Mouse (Mus musculus) midbrain, embryonic 13.5 days (tissue): ENCODE measurements around the gene Prkn. TPM values are rescaled to one million over a fixed set of nuclear protein-coding genes. Genes with fewer than 3 reads are reported as not detected.
"Not testable (repeated sequence)": the region's sequence is repeated elsewhere in the genome, so short reads cannot be mapped to it uniquely, and the experiment has no call there.

Experiments used
- ATAC-seq: fragments of 200-750 bp; cut with Nextera tagmentation; 2 replicates; pipeline ENCODE4 v1.8.0; 2017; ENCODE audit warnings: mild to moderate bottlenecking, moderate TSS enrichment, moderate library complexity
- H3K27ac ChIP-seq: fragments of 300-500 bp; sonication (generic); 2 replicates; pipeline ENCODE4 v1.5.1; 2015; ENCODE audit warnings: inconsistent platforms, mild to moderate bottlenecking, moderate library complexity
- H3K27me3 ChIP-seq: fragments of 300-500 bp; sonication (generic); 2 replicates; pipeline ENCODE4 v1.6.1; 2015; ENCODE audit warnings: mild to moderate bottlenecking, inconsistent platforms
- H3K36me3 ChIP-seq: fragments of 300-500 bp; sonication (generic); 2 replicates; pipeline ENCODE4 v1.6.1; 2015; ENCODE audit warnings: mild to moderate bottlenecking, inconsistent platforms
- H3K4me1 ChIP-seq: fragments of 300-500 bp; sonication (generic); replicated peaks from 2 replicates; pipeline ENCODE4 v1.6.1; 2015; ENCODE audit warnings: inconsistent platforms
- H3K4me2 ChIP-seq: fragments of 300-500 bp; sonication (generic); replicated peaks from 2 replicates; pipeline ENCODE4 v1.6.1; 2015; ENCODE audit warnings: moderate library complexity, mild to moderate bottlenecking, inconsistent platforms
- H3K4me3 ChIP-seq: fragments of 300-500 bp; sonication (generic); replicated peaks from 2 replicates; pipeline ENCODE4 v1.5.1; 2015; ENCODE audit warnings: mild to moderate bottlenecking, inconsistent platforms
- H3K9ac ChIP-seq: fragments of 300-500 bp; sonication (generic); replicated peaks from 2 replicates; pipeline ENCODE4 v1.6.1; 2015; ENCODE audit warnings: mild to moderate bottlenecking, inconsistent platforms
- H3K9me3 ChIP-seq: fragments of 300-500 bp; sonication (generic); 2 replicates; pipeline ENCODE4 v1.6.1; 2016; ENCODE audit warnings: mild to moderate bottlenecking, inconsistent platforms
- WGBS: fragments of 180-500 bp; shearing (Covaris S2); methylation state at CpG from one replicate; pipeline ENCODE4 v1.1.7; 2015; 5-methylcytosine and 5-hydroxymethylcytosine counted together
- polyA plus RNA-seq: library from polyadenylated mRNA; unstranded; fragments of >200 nt; fragmentation: Nextera tagmentation; extraction: Ambion mirVana; gene quantifications from 2 replicates; pipeline ENCODE4 v1.2.1, GENCODE M21; 2015

Gene Prkn
- polyA plus RNA-seq, 1 experiment from 2014 or later: 3.1 TPM

GRCm38 (mm10) chr17:11161436-11161835 is 321.3 kb downstream of the Prkn start:
- Histone ChIP-seq H3K4me2 (no peak overlapping the region), H3K9ac (no peak overlapping the region), H3K4me1 (0 out of 2 replicates have a peak, but pooled peaks cover 7% of the 10 kb centered on the region), H3K36me3 (no peaks in the 10 kb centered on the region), H3K9me3 (no peaks in the 10 kb centered on the region), H3K4me3 (no peak overlapping the region), H3K27ac (no peak overlapping the region), H3K27me3 (no peaks in the 10 kb centered on the region)
- no peak for ATAC-seq
- WGBS: 70% methylated on average over 1 of the region's 1 CpGs

DNA sequence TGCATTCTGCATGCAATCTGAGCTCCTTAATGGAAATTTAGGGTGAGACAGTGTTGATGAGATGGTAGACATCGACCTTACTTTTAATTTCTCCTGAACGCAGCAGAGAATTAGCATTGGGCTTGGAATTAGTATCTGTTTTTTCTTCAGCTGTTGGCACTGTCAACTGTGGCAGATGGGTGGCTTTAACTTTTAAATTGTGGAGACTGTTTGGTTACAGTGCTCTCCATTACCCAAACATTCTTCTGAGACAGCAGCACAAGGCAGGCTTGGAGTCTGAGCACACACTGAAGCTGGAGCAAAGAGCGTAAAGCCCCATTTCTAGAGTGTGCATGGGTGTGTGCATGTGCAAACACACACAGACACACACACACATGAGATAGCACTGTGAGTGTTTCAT is 322.6 kb downstream of the Prkn start:
- no peak for ATAC-seq
- 91% methylated on average over 3 of the region's 3 CpGs for WGBS
- H3K4me3 ChIP-seq: no peak overlapping the region

DNA sequence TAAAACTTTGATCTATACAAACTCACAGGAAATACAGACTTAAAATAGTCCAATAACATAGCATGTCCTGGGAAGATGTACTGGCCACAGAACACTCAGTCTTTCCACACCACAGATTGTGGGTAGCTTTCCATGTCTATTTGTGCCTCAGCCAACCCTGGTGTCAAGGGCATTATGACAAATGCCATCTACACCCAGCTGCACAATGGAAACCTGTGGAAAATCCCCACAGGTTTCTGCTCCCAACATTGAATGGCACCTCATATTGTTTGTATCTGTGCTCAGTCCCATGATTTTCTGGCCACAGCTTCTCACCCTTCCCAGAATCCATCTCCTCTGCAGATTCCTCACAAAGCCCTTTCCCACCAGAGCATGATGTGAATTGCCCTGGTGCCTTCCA is 347.2 kb downstream of the Prkn start:
- no peaks in the 10 kb centered on the region for H3K36me3 ChIP-seq
- H3K27me3 ChIP-seq: no peaks in the 10 kb centered on the region
- H3K27ac ChIP-seq: no peak overlapping the region
- ATAC-seq: no peak
- H3K9ac ChIP-seq: no peak overlapping the region
- no peak overlapping the region for H3K4me3 ChIP-seq
- H3K4me2 ChIP-seq: no peak overlapping the region
- H3K9me3 ChIP-seq: no peaks in the 10 kb centered on the region
- H3K4me1 ChIP-seq: no peaks in the 10 kb centered on the region

More for the DNA sequence above, 322.6 kb downstream of the Prkn start:
- Histone ChIP-seq H3K27me3 (no peaks in the 10 kb centered on the region), H3K9me3 (no peaks in the 10 kb centered on the region), H3K27ac (no peak overlapping the region), H3K4me1 (0 out of 2 replicates have a peak, but pooled peaks cover 4% of the 10 kb centered on the region), H3K4me2 (no peak overlapping the region), H3K9ac (no peak overlapping the region), H3K36me3 (no peaks in the 10 kb centered on the region)

DNA sequence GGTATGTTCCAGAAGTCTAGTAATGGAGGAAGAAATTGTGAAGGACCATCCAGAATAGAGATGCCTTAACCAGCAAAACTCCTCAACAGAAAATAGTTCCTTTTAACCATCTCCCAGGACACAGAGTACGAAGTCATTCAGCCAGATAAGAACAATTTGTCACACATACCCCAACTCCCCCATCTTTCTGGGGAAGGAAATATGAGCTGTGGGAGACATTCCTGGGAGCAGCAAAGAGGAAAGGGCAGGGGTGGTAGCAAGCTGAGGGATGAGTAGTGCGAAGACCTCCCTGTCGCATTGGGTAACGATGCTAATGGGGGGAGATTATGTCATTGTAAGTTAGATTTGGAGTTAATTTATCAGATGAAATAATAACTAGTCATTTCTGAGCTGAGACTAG is 348.3 kb downstream of the Prkn start:
- Histone ChIP-seq H3K36me3 (no peaks in the 10 kb centered on the region), H3K4me2 (no peak overlapping the region), H3K27me3 (no peaks in the 10 kb centered on the region), H3K27ac (no peak overlapping the region), H3K4me1 (no peaks in the 10 kb centered on the region), H3K9ac (no peak overlapping the region), H3K4me3 (no peak overlapping the region), H3K9me3 (no peaks in the 10 kb centered on the region)
- ATAC-seq: no peak
- 83% methylated on average over 4 of the region's 4 CpGs for WGBS

DNA sequence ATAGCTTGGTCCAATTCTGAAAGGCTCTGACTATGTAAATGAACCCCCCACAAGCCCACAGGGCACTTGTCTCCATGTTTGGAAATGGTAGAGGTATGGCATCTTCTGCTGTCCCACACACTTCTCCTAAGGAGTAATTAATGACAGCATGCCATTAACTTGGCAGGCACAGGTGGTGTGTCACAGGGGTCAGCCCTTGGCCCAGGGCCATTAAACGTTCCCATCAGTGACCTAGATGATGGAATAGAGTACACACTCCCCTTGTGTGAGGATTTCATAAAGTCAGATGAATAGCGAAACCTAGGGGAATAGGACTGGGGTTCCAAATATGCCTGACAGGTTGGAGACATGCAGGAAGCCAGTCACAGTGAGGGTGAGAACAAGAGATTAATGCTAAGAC is 350.1 kb downstream of the Prkn start:
- Histone ChIP-seq H3K36me3 (no peaks in the 10 kb centered on the region), H3K4me3 (no peak overlapping the region), H3K27me3 (no peaks in the 10 kb centered on the region), H3K4me2 (no peak overlapping the region), H3K27ac (no peak overlapping the region), H3K9me3 (no peaks in the 10 kb centered on the region), H3K4me1 (no peaks in the 10 kb centered on the region), H3K9ac (no peak overlapping the region)
- ATAC-seq: no peak
- WGBS: 76% methylated on average over 2 of the region's 2 CpGs

DNA sequence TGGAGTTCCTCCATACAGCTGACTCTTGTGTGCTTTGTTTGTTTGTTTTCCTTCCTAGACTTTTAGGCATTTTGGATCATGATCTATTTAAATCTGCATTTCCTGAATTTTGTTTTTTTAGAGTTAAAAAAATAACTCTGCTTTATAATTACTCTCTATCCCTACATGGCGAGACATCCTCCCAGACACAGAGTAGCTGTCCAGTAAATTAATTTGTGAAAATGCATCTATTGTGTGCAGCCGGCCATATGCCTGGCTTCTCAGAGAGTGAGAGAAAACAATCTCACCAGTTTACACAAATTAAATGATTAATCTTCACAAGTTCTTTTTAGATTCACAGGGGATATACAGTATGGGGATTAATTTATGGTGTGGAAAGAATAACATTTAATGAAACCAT is 357.9 kb downstream of the Prkn start:
- Histone ChIP-seq H3K9ac (no peak overlapping the region), H3K4me3 (no peak overlapping the region), H3K4me2 (no peak overlapping the region), H3K27ac (no peak overlapping the region), H3K9me3 (no peaks in the 10 kb centered on the region), H3K4me1 (no peaks in the 10 kb centered on the region), H3K36me3 (no peaks in the 10 kb centered on the region), H3K27me3 (no peaks in the 10 kb centered on the region)
- ATAC-seq: no peak
- WGBS: 49% methylated on average over 2 of the region's 2 CpGs

- H3K9me3 ChIP-seq, ATAC-seq, H3K36me3 ChIP-seq: not testable (repeated sequence)
These were observed 368.9 kb downstream of the Prkn start for GRCm38 (mm10) chr17:11209063-11209462.

GRCm38 (mm10) chr17:11211006-11211405 is 370.8 kb downstream of the Prkn start:
- Histone ChIP-seq H3K9me3 (no peaks in the 10 kb centered on the region), H3K27me3 (no peaks in the 10 kb centered on the region), H3K9ac (no peak overlapping the region), H3K27ac (no peak overlapping the region), H3K4me3 (no peak overlapping the region), H3K4me2 (no peak overlapping the region), H3K36me3 (no peaks in the 10 kb centered on the region), H3K4me1 (peaks cover 10% of the 10 kb centered on the region; the same call in 1 of the 2 replicates)
- 77% methylated on average over 11 of the region's 11 CpGs for WGBS
- ATAC-seq: no peak

More at GRCm38 (mm10) chr17:11209063-11209462, 368.9 kb downstream of the Prkn start:
- H3K4me1 ChIP-seq, H3K27ac ChIP-seq, H3K9ac ChIP-seq, H3K4me2 ChIP-seq, H3K4me3 ChIP-seq, H3K27me3 ChIP-seq: not testable (repeated sequence)
- WGBS: 94% methylated on average over 4 of the region's 4 CpGs

GRCm38 (mm10) chr17:11211591-11211990 is 371.4 kb downstream of the Prkn start:
- Histone ChIP-seq H3K9me3 (no peaks in the 10 kb centered on the region), H3K4me1 (peaks cover 10% of the 10 kb centered on the region; the same call in 1 of the 2 replicates), H3K27me3 (no peaks in the 10 kb centered on the region), H3K4me2 (no peak overlapping the region), H3K4me3 (no peak overlapping the region), H3K9ac (no peak overlapping the region), H3K36me3 (no peaks in the 10 kb centered on the region), H3K27ac (no peak overlapping the region)
- ATAC-seq: no peak
- 50% methylated on average over 4 of the region's 4 CpGs for WGBS

DNA sequence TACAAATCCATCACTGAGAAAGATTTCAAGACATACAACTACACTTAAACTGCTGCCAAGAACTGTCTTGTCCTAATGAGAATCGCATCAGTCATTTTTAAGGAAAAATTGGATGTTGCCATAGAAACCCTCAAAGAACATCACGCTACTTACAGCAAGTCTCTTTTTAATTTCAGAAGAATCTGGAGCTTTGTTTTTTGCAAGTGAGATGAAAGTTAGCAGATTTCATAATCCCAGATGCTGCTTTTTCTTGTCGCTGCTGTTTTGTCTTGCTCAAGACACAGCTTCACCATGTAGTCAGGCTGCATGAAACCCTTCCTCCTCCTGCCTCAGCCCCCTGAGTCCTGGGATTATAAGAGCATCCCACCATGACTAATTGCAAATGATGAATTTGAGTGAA is 373.5 kb downstream of the Prkn start:
- no peak for ATAC-seq
- no peaks in the 10 kb centered on the region for H3K36me3 ChIP-seq
- 85% methylated on average over 3 of the region's 3 CpGs for WGBS
- no peak overlapping the region for H3K9ac ChIP-seq
- no peak overlapping the region for H3K4me3 ChIP-seq
- no peaks in the 10 kb centered on the region for H3K9me3 ChIP-seq
- H3K27ac ChIP-seq: no peak overlapping the region
- H3K4me2 ChIP-seq: no peak overlapping the region
- H3K4me1 ChIP-seq: peaks cover 10% of the 10 kb centered on the region; the same call in 1 of the 2 replicates
- no peaks in the 10 kb centered on the region for H3K27me3 ChIP-seq

DNA sequence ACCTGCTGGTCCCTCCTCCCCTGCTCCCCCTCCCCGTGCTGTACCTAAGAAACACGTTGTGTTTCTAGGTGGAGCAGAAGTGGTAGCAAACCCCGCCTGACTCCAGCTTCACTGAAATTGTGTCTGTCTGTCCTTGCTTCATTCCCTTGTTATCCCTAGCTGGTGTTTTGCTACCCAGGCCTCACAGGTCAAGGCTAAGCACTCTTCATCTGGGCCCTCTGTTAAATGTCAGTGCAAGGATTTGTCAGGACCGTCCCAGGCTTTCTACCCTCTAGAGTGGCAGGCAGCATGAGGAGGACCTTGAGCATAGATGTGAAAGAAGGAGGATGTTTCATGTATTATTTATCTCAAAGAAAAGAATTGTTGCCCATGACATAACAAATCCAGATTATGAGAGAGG is 388.8 kb downstream of the Prkn start:
- Histone ChIP-seq H3K27ac (no peak overlapping the region), H3K4me1 (peaks cover 3% of the 10 kb centered on the region; the same call in 1 of the 2 replicates), H3K4me2 (no peak overlapping the region), H3K4me3 (no peak overlapping the region), H3K27me3 (no peaks in the 10 kb centered on the region), H3K36me3 (no peaks in the 10 kb centered on the region), H3K9ac (no peak overlapping the region), H3K9me3 (no peaks in the 10 kb centered on the region)
- 85% methylated on average over 4 of the region's 4 CpGs for WGBS
- no peak for ATAC-seq

GRCm38 (mm10) chr17:11229426-11229825 is 389.2 kb downstream of the Prkn start:
- Histone ChIP-seq H3K9ac (no peak overlapping the region), H3K4me1 (peaks cover 3% of the 10 kb centered on the region; the same call in 1 of the 2 replicates), H3K4me2 (no peak overlapping the region), H3K4me3 (no peak overlapping the region), H3K27ac (no peak overlapping the region), H3K9me3 (no peaks in the 10 kb centered on the region), H3K36me3 (no peaks in the 10 kb centered on the region), H3K27me3 (no peaks in the 10 kb centered on the region)
- 50% methylated on average over 1 of the region's 1 CpGs for WGBS
- no peak for ATAC-seq
